Mouse (Mus musculus): ENCODE results near the gene Ptp4a2. TPM values are rescaled to one million over a fixed set of nuclear protein-coding genes. Genes with fewer than 3 reads are reported as not detected.
A peak's percentile ranks its signal among the peaks of the same experiment; 100 is the strongest.
"Not testable (repeated sequence)": the region's sequence is repeated elsewhere in the genome, so short reads cannot be mapped to it uniquely, and the experiment has no call there.

Ptp4a2 gene
- 8.9 and 21.1 TPM in 2 replicates for polyA plus RNA-seq (2012; rRNA removed)

GRCm38 (mm10) chr4:129810798-129811604 is at the start of gene Ptp4a2:
Gene Ptp4a2 (plus strand): TSS chr4:129811219.
- peaks cover 4% of the 10 kb centered on the region; the same call in 1 of the 2 replicates for H3K4me1 ChIP-seq (ENCODE audit: control insufficient read depth, insufficient read depth, insufficient read length, low read length)

DNA sequence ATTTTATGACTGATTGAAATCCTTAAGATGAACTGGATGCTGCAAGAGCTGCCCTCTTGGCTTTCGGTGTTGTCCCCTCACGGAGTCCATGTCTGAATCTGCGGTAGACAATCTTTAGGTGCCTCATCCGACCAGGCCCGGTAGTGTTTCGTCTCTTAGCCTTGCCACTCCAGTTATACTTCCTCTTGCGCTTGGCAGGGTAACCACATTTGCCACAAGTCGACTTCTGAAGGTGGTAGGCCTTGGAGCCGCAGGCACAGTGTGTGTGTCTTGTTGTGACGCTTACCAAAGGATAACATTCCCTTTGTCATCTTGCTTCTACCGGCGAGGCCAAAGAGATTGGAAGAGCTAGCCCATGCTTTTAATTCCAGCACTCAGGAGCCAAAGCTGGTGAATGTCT is 49.4 kb upstream of the Ptp4a2 start:
- Histone ChIP-seq H3K27me3 (ENCODE audit: control insufficient read depth, insufficient read depth, low read length) (no peaks in the 10 kb centered on the region), H3K4me3 (ENCODE audit: low read depth, low read length) (no peak overlapping the region), H3K4me1 (ENCODE audit: control insufficient read depth, insufficient read depth, insufficient read length, low read length) (no peaks in the 10 kb centered on the region), H3K27ac (ENCODE audit: insufficient read depth, low read depth, low read length) (no peak overlapping the region), H3K36me3 (ENCODE audit: control insufficient read depth, insufficient read depth, low read length) (no peaks in the 10 kb centered on the region)
- 80% methylated on average over 12 of the region's 12 CpGs for WGBS
- TF ChIP-seq CTCF (IDR thresholded peaks at IDR 0.05; ENCODE audit: extremely low read depth, insufficient read length, insufficient replicate concordance, low read depth, low read length) (no peak), POLR2A (IDR thresholded peaks at IDR 0.05; ENCODE audit: low read depth, low read length) (no peak)

More at GRCm38 (mm10) chr4:129810798-129811604, at the start of gene Ptp4a2:
- Histone ChIP-seq H3K27me3 (ENCODE audit: control insufficient read depth, insufficient read depth, low read length) (no peaks in the 10 kb centered on the region), H3K36me3 (ENCODE audit: control insufficient read depth, insufficient read depth, low read length) (no peaks in the 10 kb centered on the region), H3K27ac (ENCODE audit: insufficient read depth, low read depth, low read length) (peak within 1 kb of the TSS; percentile 95), H3K4me3 (ENCODE audit: low read depth, low read length) (peak within 1 kb of the TSS; percentile 78)
- 2% methylated on average over 35 of the region's 35 CpGs for WGBS
- TF ChIP-seq CTCF (IDR thresholded peaks at IDR 0.05; ENCODE audit: extremely low read depth, insufficient read length, insufficient replicate concordance, low read depth, low read length): no peak
- peak; percentile 66; the same call in 1 of the 2 replicates for TF ChIP-seq POLR2A (IDR thresholded peaks at IDR 0.05; ENCODE audit: low read depth, low read length)

GRCm38 (mm10) chr4:129762496-129762895 is 48.5 kb upstream of the Ptp4a2 start:
- not testable (repeated sequence) for H3K4me1 ChIP-seq (ENCODE audit: control insufficient read depth, insufficient read depth, insufficient read length, low read length); H3K27me3 ChIP-seq (ENCODE audit: control insufficient read depth, insufficient read depth, low read length); H3K36me3 ChIP-seq (ENCODE audit: control insufficient read depth, insufficient read depth, low read length); H3K27ac ChIP-seq (ENCODE audit: insufficient read depth, low read depth, low read length); H3K4me3 ChIP-seq (ENCODE audit: low read depth, low read length)
- WGBS: 83% methylated on average over 1 of the region's 1 CpGs

GRCm38 (mm10) chr4:129765351-129765750 is 45.7 kb upstream of the Ptp4a2 start:
- WGBS: 82% methylated on average over 3 of the region's 3 CpGs
- H3K4me3 ChIP-seq (ENCODE audit: low read depth, low read length): no peak overlapping the region
- no peaks in the 10 kb centered on the region for H3K27me3 ChIP-seq (ENCODE audit: control insufficient read depth, insufficient read depth, low read length)
- TF ChIP-seq CTCF (IDR thresholded peaks at IDR 0.05; ENCODE audit: extremely low read depth, insufficient read length, insufficient replicate concordance, low read depth, low read length): no peak
- TF ChIP-seq POLR2A (IDR thresholded peaks at IDR 0.05; ENCODE audit: low read depth, low read length): no peak
- H3K27ac ChIP-seq (ENCODE audit: insufficient read depth, low read depth, low read length): no peak overlapping the region
- no peaks in the 10 kb centered on the region for H3K36me3 ChIP-seq (ENCODE audit: control insufficient read depth, insufficient read depth, low read length)
- H3K4me1 ChIP-seq (ENCODE audit: control insufficient read depth, insufficient read depth, insufficient read length, low read length): no peaks in the 10 kb centered on the region

GRCm38 (mm10) chr4:129767782-129768181 is 43.2 kb upstream of the Ptp4a2 start:
- Histone ChIP-seq H3K4me1 (ENCODE audit: control insufficient read depth, insufficient read depth, insufficient read length, low read length) (peaks cover 3% of the 10 kb centered on the region; the same call in 1 of the 2 replicates), H3K36me3 (ENCODE audit: control insufficient read depth, insufficient read depth, low read length) (no peaks in the 10 kb centered on the region), H3K27ac (ENCODE audit: insufficient read depth, low read depth, low read length) (no peak overlapping the region), H3K27me3 (ENCODE audit: control insufficient read depth, insufficient read depth, low read length) (peaks cover 7% of the 10 kb centered on the region; the same call in 1 of the 2 replicates), H3K4me3 (ENCODE audit: low read depth, low read length) (no peak overlapping the region)
- 76% methylated on average over 8 of the region's 8 CpGs for WGBS
- TF ChIP-seq CTCF (IDR thresholded peaks at IDR 0.05; ENCODE audit: extremely low read depth, insufficient read length, insufficient replicate concordance, low read depth, low read length): no peak
- TF ChIP-seq POLR2A (IDR thresholded peaks at IDR 0.05; ENCODE audit: low read depth, low read length): no peak

DNA sequence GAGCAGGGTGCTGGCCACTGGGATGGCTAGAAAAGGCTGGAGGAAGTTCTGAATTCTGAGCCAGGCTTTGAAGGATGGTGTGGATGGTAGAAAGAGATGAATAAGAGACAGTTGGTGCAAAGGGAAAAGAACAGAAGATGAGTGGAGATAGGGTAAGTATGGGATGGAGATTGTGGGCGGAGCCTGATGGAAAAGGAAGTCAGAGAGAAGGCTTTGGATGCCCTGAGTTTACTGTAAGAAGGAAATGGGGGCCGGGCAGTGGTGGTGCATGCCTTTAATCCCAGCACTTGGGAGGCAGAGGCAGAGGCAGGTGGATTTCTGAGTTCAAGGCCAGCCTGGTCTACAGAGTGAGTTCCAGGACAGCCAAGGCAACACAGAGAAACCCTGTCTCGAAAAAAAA is 42.3 kb upstream of the Ptp4a2 start:
- H3K27ac ChIP-seq (ENCODE audit: insufficient read depth, low read depth, low read length); H3K36me3 ChIP-seq (ENCODE audit: control insufficient read depth, insufficient read depth, low read length); H3K4me3 ChIP-seq (ENCODE audit: low read depth, low read length); H3K27me3 ChIP-seq (ENCODE audit: control insufficient read depth, insufficient read depth, low read length); H3K4me1 ChIP-seq (ENCODE audit: control insufficient read depth, insufficient read depth, insufficient read length, low read length): not testable (repeated sequence)
- whole genome bisulfite sequencing: 59% methylated on average over 3 of the region's 3 CpGs

GRCm38 (mm10) chr4:129770600-129770999 is 40.4 kb upstream of the Ptp4a2 start:
- Histone ChIP-seq H3K36me3 (ENCODE audit: control insufficient read depth, insufficient read depth, low read length) (no peaks in the 10 kb centered on the region), H3K4me3 (ENCODE audit: low read depth, low read length) (no peak overlapping the region), H3K27me3 (ENCODE audit: control insufficient read depth, insufficient read depth, low read length) (peaks cover 7% of the 10 kb centered on the region; the same call in 1 of the 2 replicates), H3K27ac (ENCODE audit: insufficient read depth, low read depth, low read length) (no peak overlapping the region), H3K4me1 (ENCODE audit: control insufficient read depth, insufficient read depth, insufficient read length, low read length) (peaks cover 3% of the 10 kb centered on the region; the same call in 1 of the 2 replicates)
- WGBS: 71% methylated on average over 6 of the region's 6 CpGs
- TF ChIP-seq POLR2A (IDR thresholded peaks at IDR 0.05; ENCODE audit: low read depth, low read length) (no peak), CTCF (IDR thresholded peaks at IDR 0.05; ENCODE audit: extremely low read depth, insufficient read length, insufficient replicate concordance, low read depth, low read length) (no peak)
